In genomic region chr3:123235495-123235894, GRCm38 (mm10) we compare ENCODE assay signal across 9 mouse cellular contexts. TPM values are rescaled to one million over a fixed set of nuclear protein-coding genes. Genes with fewer than 3 reads are reported as not detected.
DNase-seq lines count a peak whose midpoint lies in the region; ATAC-seq and TF ChIP-seq lines count a peak whose summit lies in the region.
"Had no signal": no experiment of that assay in that cellular context is flagged by ENCODE, and none has a peak within 500 bp of the region (broad histone marks: within the 10 kb centered on the region; RNA-seq: fewer than 3 reads in every experiment).

No protein-coding gene starts in this region.

- intact Hi-C loops in heart, postnatal 10 days (cut with DNase I) = loop anchor here (2.0 kb wide), 1 partner anchor 31 kb away; the partner anchor contains the start of gene Sec24d

- in situ Hi-C loops in ES-E14 (cut with MboI; ENCODE audit: low sequenced_read_pairs in 2 of 2, unreplicated experiment in 2 of 2) = no loop called here

- peak overlapping the region; percentile 64 for H3K4me3 ChIP-seq in heart, embryonic 10.5 days
- peak overlapping the region; percentile 46 to 64 for H3K4me3 ChIP-seq in ES-E14 (ENCODE audit: insufficient read depth in 1 of 2, low read depth in 1 of 2, low read length in 2 of 2, poor library complexity in 1 of 2, severe bottlenecking in 1 of 2)
- peak overlapping the region; percentile 40 for H3K4me3 ChIP-seq in hindbrain, embryonic 11.5 days (ENCODE audit: low read depth, low read length)
- H3K4me3 ChIP-seq in midbrain, embryonic 12.5 days = peak overlapping the region; percentile 46

- H3K4me1 ChIP-seq in heart, embryonic 10.5 days = peaks cover 29% of the 10 kb centered on the region
- H3K4me1 ChIP-seq in ES-E14 (ENCODE audit: control insufficient read depth in 2 of 2, insufficient read depth in 2 of 2, low read length in 2 of 2, poor library complexity in 1 of 2) = no peaks in the 10 kb centered on the region
- 0 out of 2 replicates have a peak, but pooled peaks cover 2% of the 10 kb centered on the region for H3K4me1 ChIP-seq in hindbrain, embryonic 11.5 days (replicated peaks; ENCODE audit: control insufficient read depth, insufficient read depth, low read length)
- peaks cover 12% of the 10 kb centered on the region for H3K4me1 ChIP-seq in midbrain, embryonic 12.5 days

- no peak overlapping the region for H3K9ac ChIP-seq in ES-E14 (ENCODE audit: insufficient read depth, low read depth, low read length, poor library complexity, severe bottlenecking)
- H3K9ac ChIP-seq in hindbrain, embryonic 11.5 days (ENCODE audit: low read depth, low read length) = no peak overlapping the region; the same call in 1 of the 2 replicates
- peak overlapping the region; percentile 42; the same call in 1 of the 2 replicates for H3K9ac ChIP-seq in midbrain, embryonic 12.5 days (replicated peaks)

- DNase-seq in heart, embryonic 10.5 days (ENCODE audit: low spot score) = no peak
- DNase-seq in heart, postnatal 10 days = no peak
- DNase-seq in ES-E14 (ENCODE audit: low read depth, low spot score) = no peak
- DNase-seq in hindbrain, embryonic 11.5 days (ENCODE audit: low spot score) = no peak
- DNase-seq in frontal cortex, postnatal 25 days (ENCODE audit: low spot score in 2 of 2) = no peak
- DNase-seq in adipocyte (ENCODE audit: low spot score) = no peak

- WGBS in heart, embryonic 10.5 days = 19% methylated on average over 7 of the region's 7 CpGs
- WGBS in hindbrain, embryonic 11.5 days = 20% methylated on average over 7 of the region's 7 CpGs
- 16% methylated on average over 7 of the region's 7 CpGs for WGBS in midbrain, embryonic 12.5 days

- H3K27ac ChIP-seq in heart, embryonic 10.5 days = peak overlapping the region; percentile 78
- H3K27ac ChIP-seq in ES-E14 (ENCODE audit: insufficient read depth, low read depth, low read length, poor library complexity, severe bottlenecking) = no peak overlapping the region
- no peak overlapping the region for H3K27ac ChIP-seq in hindbrain, embryonic 11.5 days (ENCODE audit: low read depth, low read length)
- H3K27ac ChIP-seq in midbrain, embryonic 12.5 days (replicated peaks) = no peak overlapping the region
- H3K27ac ChIP-seq: macrophage had no signal

- peak; percentile 4; the same call in 1 of the 2 replicates for ATAC-seq in hindbrain, embryonic 11.5 days (ENCODE audit: low FRiP score)
- ATAC-seq in midbrain, embryonic 12.5 days (ENCODE audit: low FRiP score, low read depth) = no peak
- ATAC-seq in inflammation-experienced regulatory T-cells, adult 6 months = no peak

- H3K27me3 ChIP-seq in heart, embryonic 10.5 days (ENCODE audit: insufficient read depth, poor library complexity, severe bottlenecking) = no peaks in the 10 kb centered on the region
- peaks cover 2% of the 10 kb centered on the region for H3K27me3 ChIP-seq in hindbrain, embryonic 11.5 days (ENCODE audit: control insufficient read depth, insufficient read depth, low read length)
- peaks cover 20% of the 10 kb centered on the region for H3K27me3 ChIP-seq in midbrain, embryonic 12.5 days

- H3K36me3 ChIP-seq in heart, embryonic 10.5 days = peaks cover 9% of the 10 kb centered on the region; the same call in 1 of the 2 replicates
- H3K36me3 ChIP-seq in ES-E14 (ENCODE audit: control insufficient read depth, insufficient read depth, low read length, poor library complexity, severe bottlenecking) = no peaks in the 10 kb centered on the region
- H3K36me3 ChIP-seq in hindbrain, embryonic 11.5 days (ENCODE audit: control insufficient read depth, insufficient read depth, low read length) = no peaks in the 10 kb centered on the region
- no peaks in the 10 kb centered on the region for H3K36me3 ChIP-seq in midbrain, embryonic 12.5 days

- peak overlapping the region; percentile 72 for H3K4me2 ChIP-seq in hindbrain, embryonic 11.5 days (replicated peaks; ENCODE audit: low read depth, low read length)
- peak overlapping the region; percentile 82 for H3K4me2 ChIP-seq in midbrain, embryonic 12.5 days (replicated peaks)

- H3K9me3 ChIP-seq in heart, embryonic 10.5 days = 0 out of 2 replicates have a peak, but pooled peaks cover 6% of the 10 kb centered on the region
- no peaks in the 10 kb centered on the region for H3K9me3 ChIP-seq in ES-E14 (ENCODE audit: control insufficient read depth, insufficient read depth, low read depth, low read length)
- no peaks in the 10 kb centered on the region for H3K9me3 ChIP-seq in hindbrain, embryonic 11.5 days (ENCODE audit: control insufficient read depth, low read length)
- no peaks in the 10 kb centered on the region for H3K9me3 ChIP-seq in midbrain, embryonic 12.5 days

TF ChIP-seq in ES-E14, 5 proteins besides CTCF, POLR2A, EP300 and RAD21:
- TF ChIP-seq HCFC1 (IDR thresholded peaks at IDR 0.05; ENCODE audit: borderline replicate concordance, insufficient read depth, low read length) (no peak), MAFK (IDR thresholded peaks at IDR 0.05; ENCODE audit: insufficient read depth, low read depth, low read length) (no peak), ZC3H11A (IDR thresholded peaks at IDR 0.05; ENCODE audit: borderline replicate concordance, low read depth, low read length) (no peak), ZNF384 (IDR thresholded peaks at IDR 0.05; ENCODE audit: low read depth, low read length) (no peak), CHD2 (IDR thresholded peaks at IDR 0.05; ENCODE audit: low read depth, low read length) (no peak)

RNA-seq across cellular contexts. Expression of gene Synpo2, which starts 0.5 kb away (rescaled TPM):
- 17.7 and 25.2 TPM in 2 replicates for polyA plus RNA-seq in heart, embryonic 10.5 days (2016; fragmentation: Nextera tagmentation; extraction: Ambion mirVana)
- total RNA-seq in heart, postnatal 10 days (2021) = 10 to 100 TPM; 37.8 to 43.1 TPM
- total RNA-seq in ES-E14 (2012; rRNA removed) = 0.37 and 1.6 TPM in 2 replicates
- 2.7 and 2.9 TPM in 2 replicates for polyA plus RNA-seq in hindbrain, embryonic 11.5 days (2014; fragmentation: Nextera tagmentation; extraction: Ambion mirVana)
- polyA plus RNA-seq in midbrain, embryonic 12.5 days (2016; fragmentation: Nextera tagmentation; extraction: Ambion mirVana) = 4.7 and 5.4 TPM in 2 replicates
- polyA plus RNA-seq in inflammation-experienced regulatory T-cells, adult 6 months (2017; shearing (Covaris generic)) = not detected

RNA-seq across cellular contexts. Expression of gene Sec24d, which starts 31.8 kb away (rescaled TPM):
- 56.0 and 69.9 TPM in 2 replicates for polyA plus RNA-seq in heart, embryonic 10.5 days (2016; fragmentation: Nextera tagmentation; extraction: Ambion mirVana)
- total RNA-seq in heart, postnatal 10 days (2021) = 10 to 100 TPM; 65.0 to 67.8 TPM
- total RNA-seq in ES-E14 (2012; rRNA removed) = 16.5 and 20.0 TPM in 2 replicates
- 25.2 and 27.1 TPM in 2 replicates for polyA plus RNA-seq in hindbrain, embryonic 11.5 days (2014; fragmentation: Nextera tagmentation; extraction: Ambion mirVana)
- polyA plus RNA-seq in midbrain, embryonic 12.5 days (2016; fragmentation: Nextera tagmentation; extraction: Ambion mirVana) = 20.0 and 23.4 TPM in 2 replicates
- polyA plus RNA-seq in inflammation-experienced regulatory T-cells, adult 6 months (2017; shearing (Covaris generic)) = 10 to 100 TPM; 17.3 to 30.5 (median 21.5) TPM
